ENCODE assay signal across 19 mouse cellular contexts in genomic region chr10:79930826-79931186, GRCm38 (mm10). TPM values are rescaled to one million over a fixed set of nuclear protein-coding genes. Genes with fewer than 3 reads are reported as not detected.
DNase-seq lines count a peak whose midpoint lies in the region; ATAC-seq lines count a peak whose summit lies in the region.
"Had no signal": no experiment of that assay in that cellular context is flagged by ENCODE, and none has a peak within 500 bp of the region (broad histone marks: within the 10 kb centered on the region; RNA-seq: fewer than 3 reads in every experiment).

No protein-coding gene starts in this region.

- DNase-seq in heart, embryonic 10.5 days (ENCODE audit: low spot score), result no peak
- no peak for DNase-seq in heart, adult 8-10 months (ENCODE audit: low spot score)
- no peak for DNase-seq in left cerebral cortex, postnatal 10 days (ENCODE audit: extremely low spot score in 1 of 2, low spot score in 2 of 2)
- DNase-seq in thymus, adult 18-20 months, result no peak
- DNase-seq: midbrain, embryonic 14.5 days; thymus, postnatal 4 days had no signal

- H3K9ac ChIP-seq in hindbrain, embryonic 12.5 days, result peak overlapping the region; percentile 28; the same call in 1 of the 2 replicates
- peak overlapping the region; percentile 94; the same call in 1 of the 2 replicates for H3K9ac ChIP-seq in neural tube, embryonic 13.5 days
- H3K9ac ChIP-seq: embryonic facial prominence, embryonic 15.5 days; forebrain, embryonic 12.5 days; liver, embryonic 14.5 days had no signal

- peak overlapping the region; percentile 84; the same call in 1 of the 2 replicates for H3K4me2 ChIP-seq in hindbrain, embryonic 12.5 days (replicated peaks)
- peak overlapping the region; percentile 76; the same call in 1 of the 2 replicates for H3K4me2 ChIP-seq in neural tube, embryonic 13.5 days
- H3K4me2 ChIP-seq: embryonic facial prominence, embryonic 15.5 days; forebrain, embryonic 12.5 days had no signal

- 91% methylated on average over 16 of the region's 16 CpGs for WGBS in heart, embryonic 10.5 days
- WGBS in hindbrain, embryonic 12.5 days, result 66% methylated on average over 16 of the region's 16 CpGs
- 51% methylated on average over 16 of the region's 16 CpGs for WGBS in neural tube, embryonic 13.5 days

- 0 out of 2 replicates have a peak overlapping the region, but pooled peaks have one; percentile 32 for H3K27ac ChIP-seq in heart, embryonic 10.5 days
- peak overlapping the region; percentile 18 for H3K27ac ChIP-seq in hindbrain, embryonic 12.5 days
- H3K27ac ChIP-seq in neural tube, embryonic 13.5 days (replicated peaks), result peak overlapping the region; percentile 49; the same call in 1 of the 2 replicates
- H3K27ac ChIP-seq: embryonic facial prominence, embryonic 15.5 days; forebrain, embryonic 12.5 days; liver, embryonic 14.5 days had no signal

- peaks cover 56% of the 10 kb centered on the region for H3K36me3 ChIP-seq in heart, embryonic 10.5 days
- H3K36me3 ChIP-seq in megakaryocyte, embryonic 14.5 days (replicated peaks; ENCODE audit: low read length), result peaks cover 63% of the 10 kb centered on the region
- peaks cover 32% of the 10 kb centered on the region for H3K36me3 ChIP-seq in hindbrain, embryonic 12.5 days
- H3K36me3 ChIP-seq in neural tube, embryonic 13.5 days, result peaks cover 40% of the 10 kb centered on the region

- H3K27me3 ChIP-seq in heart, embryonic 10.5 days (ENCODE audit: insufficient read depth, poor library complexity, severe bottlenecking), result no peaks in the 10 kb centered on the region
- no peaks in the 10 kb centered on the region for H3K27me3 ChIP-seq in megakaryocyte, embryonic 14.5 days (replicated peaks)
- H3K27me3 ChIP-seq in hindbrain, embryonic 12.5 days, result no peaks in the 10 kb centered on the region
- no peaks in the 10 kb centered on the region for H3K27me3 ChIP-seq in neural tube, embryonic 13.5 days
- H3K27me3 ChIP-seq: embryonic facial prominence, embryonic 15.5 days; forebrain, embryonic 12.5 days; Patski had no signal

- ATAC-seq in megakaryocyte, adult 5-6 weeks (ENCODE audit: poor library complexity, severe bottlenecking), result no peak
- ATAC-seq in hindbrain, embryonic 12.5 days (ENCODE audit: low FRiP score), result no peak
- ATAC-seq in neural tube, embryonic 13.5 days (ENCODE audit: low read depth), result no peak
- ATAC-seq: Patski had no signal

- H3K4me3 ChIP-seq in heart, embryonic 10.5 days, result peak overlapping the region; percentile 22; the same call in 1 of the 2 replicates
- peak overlapping the region; percentile 56 for H3K4me3 ChIP-seq in megakaryocyte, embryonic 14.5 days (replicated peaks)
- no peak overlapping the region for H3K4me3 ChIP-seq in hindbrain, embryonic 12.5 days
- H3K4me3 ChIP-seq in neural tube, embryonic 13.5 days, result no peak overlapping the region
- H3K4me3 ChIP-seq: embryonic facial prominence, embryonic 15.5 days; forebrain, embryonic 12.5 days had no signal

- no peaks in the 10 kb centered on the region for H3K9me3 ChIP-seq in heart, embryonic 10.5 days
- no peaks in the 10 kb centered on the region for H3K9me3 ChIP-seq in megakaryocyte, embryonic 14.5 days
- H3K9me3 ChIP-seq in hindbrain, embryonic 12.5 days (replicated peaks), result no peaks in the 10 kb centered on the region
- no peaks in the 10 kb centered on the region for H3K9me3 ChIP-seq in neural tube, embryonic 13.5 days
- H3K9me3 ChIP-seq: embryonic facial prominence, embryonic 15.5 days; forebrain, embryonic 12.5 days had no signal

- H3K4me1 ChIP-seq in heart, embryonic 10.5 days, result peaks cover 83% of the 10 kb centered on the region
- H3K4me1 ChIP-seq in megakaryocyte, embryonic 14.5 days, result peaks cover 79% of the 10 kb centered on the region
- peaks cover 64% of the 10 kb centered on the region for H3K4me1 ChIP-seq in hindbrain, embryonic 12.5 days
- H3K4me1 ChIP-seq in neural tube, embryonic 13.5 days (replicated peaks), result peaks cover 79% of the 10 kb centered on the region

- intact Hi-C loops in left cerebral cortex, postnatal 10 days (cut with DNase I), result no loop called here

RNA-seq across cellular contexts. Expression of gene Arid3a, which starts 4.0 kb away (rescaled TPM):
- polyA plus RNA-seq in heart, embryonic 10.5 days (2016; fragmentation: Nextera tagmentation; extraction: Ambion mirVana), result 12.5 and 16.4 TPM in 2 replicates
- total RNA-seq in heart, adult 8-10 months (2022), result 1 to 10 TPM; 1.2 to 1.7 (median 1.3) TPM
- 89.7 and 142 TPM in 2 replicates for polyA plus RNA-seq in megakaryocyte, embryonic 14.5 days (2012; ENCODE audit: insufficient read depth, low replicate concordance)
- 36.7 and 38.7 TPM in 2 replicates for total RNA-seq in megakaryocyte, adult 5-6 weeks (2015)
- 59.2 and 67.8 TPM in 2 replicates for total RNA-seq in megakaryocyte, adult 5-6 weeks (2017)
- 4.7 and 5.3 TPM in 2 replicates for polyA plus RNA-seq in hindbrain, embryonic 12.5 days (2016; fragmentation: Nextera tagmentation; extraction: Ambion mirVana)
- polyA plus RNA-seq in neural tube, embryonic 13.5 days (2015; fragmentation: Nextera tagmentation; extraction: Ambion mirVana), result 3.4 and 5.4 TPM in 2 replicates
- 1 to 10 TPM; 6.0 to 7.1 TPM for total RNA-seq in left cerebral cortex, postnatal 10 days (2021)

RNA-seq across cellular contexts. Expression of gene R3hdm4, which starts 9.8 kb away (rescaled TPM):
- polyA plus RNA-seq in heart, embryonic 10.5 days (2016; fragmentation: Nextera tagmentation; extraction: Ambion mirVana), result 88.7 and 96.0 TPM in 2 replicates
- 10 to 100 TPM; 75.2 to 85.9 (median 81.0) TPM for total RNA-seq in heart, adult 8-10 months (2022)
- 418 and 597 TPM in 2 replicates for polyA plus RNA-seq in megakaryocyte, embryonic 14.5 days (2012; ENCODE audit: insufficient read depth, low replicate concordance)
- 118 and 121 TPM in 2 replicates for total RNA-seq in megakaryocyte, adult 5-6 weeks (2015)
- total RNA-seq in megakaryocyte, adult 5-6 weeks (2017), result 92.1 and 134 TPM in 2 replicates
- 173 and 184 TPM in 2 replicates for polyA plus RNA-seq in hindbrain, embryonic 12.5 days (2016; fragmentation: Nextera tagmentation; extraction: Ambion mirVana)
- 237 and 249 TPM in 2 replicates for polyA plus RNA-seq in neural tube, embryonic 13.5 days (2015; fragmentation: Nextera tagmentation; extraction: Ambion mirVana)
- total RNA-seq in left cerebral cortex, postnatal 10 days (2021), result 100 to 1,000 TPM; 389 to 406 TPM

RNA-seq across cellular contexts. Expression of gene Kiss1r, which starts 14.0 kb away (rescaled TPM):
- 0.31 and 0.33 TPM in 2 replicates for polyA plus RNA-seq in heart, embryonic 10.5 days (2016; fragmentation: Nextera tagmentation; extraction: Ambion mirVana)
- total RNA-seq in heart, adult 8-10 months (2022), result under 1 TPM; 0.28 to 0.62 (median 0.32) TPM
- polyA plus RNA-seq in megakaryocyte, embryonic 14.5 days (2012; ENCODE audit: insufficient read depth, low replicate concordance), result 2.7 and 4.5 TPM in 2 replicates
- total RNA-seq in megakaryocyte, adult 5-6 weeks (2015), result 0.18 and 0.29 TPM in 2 replicates
- 0.26 and 0.77 TPM in 2 replicates for total RNA-seq in megakaryocyte, adult 5-6 weeks (2017)
- polyA plus RNA-seq in hindbrain, embryonic 12.5 days (2016; fragmentation: Nextera tagmentation; extraction: Ambion mirVana), result 1.2 and 1.6 TPM in 2 replicates
- polyA plus RNA-seq in neural tube, embryonic 13.5 days (2015; fragmentation: Nextera tagmentation; extraction: Ambion mirVana), result 2.1 and 2.4 TPM in 2 replicates
- total RNA-seq in left cerebral cortex, postnatal 10 days (2021), result 1 to 10 TPM; 6.8 to 8.4 TPM

RNA-seq across cellular contexts. Expression of gene Gm26602, which starts 20.1 kb away (rescaled TPM):
- polyA plus RNA-seq in heart, embryonic 10.5 days (2016; fragmentation: Nextera tagmentation; extraction: Ambion mirVana), result 1.4 and 4.0 TPM in 2 replicates
- not detected for total RNA-seq in heart, adult 8-10 months (2022)
- not detected in 2 replicates for polyA plus RNA-seq in megakaryocyte, embryonic 14.5 days (2012; ENCODE audit: insufficient read depth, low replicate concordance)
- not detected in 2 replicates for total RNA-seq in megakaryocyte, adult 5-6 weeks (2015)
- total RNA-seq in megakaryocyte, adult 5-6 weeks (2017), result not detected in 2 replicates
- polyA plus RNA-seq in hindbrain, embryonic 12.5 days (2016; fragmentation: Nextera tagmentation; extraction: Ambion mirVana), result 25.5 and 54.9 TPM in 2 replicates
- polyA plus RNA-seq in neural tube, embryonic 13.5 days (2015; fragmentation: Nextera tagmentation; extraction: Ambion mirVana), result 40.5 and 48.8 TPM in 2 replicates
- not detected for total RNA-seq in left cerebral cortex, postnatal 10 days (2021)
- total RNA-seq: gastrocnemius, postnatal 4 days; left cerebral cortex, adult 8-10 months had no signal
- polyA plus RNA-seq: heart, embryonic 14.5 days; kidney, embryonic 16.5 days; liver, embryonic 14.5 days; Patski; small intestine, adult 2 months had no signal

RNA-seq across cellular contexts. Expression of gene Med16, which starts 22.1 kb away (rescaled TPM):
- polyA plus RNA-seq in heart, embryonic 10.5 days (2016; fragmentation: Nextera tagmentation; extraction: Ambion mirVana), result 51.9 and 54.4 TPM in 2 replicates
- total RNA-seq in heart, adult 8-10 months (2022), result 10 to 100 TPM; 48.5 to 65.2 (median 53.3) TPM
- polyA plus RNA-seq in megakaryocyte, embryonic 14.5 days (2012; ENCODE audit: insufficient read depth, low replicate concordance), result 32.2 and 85.7 TPM in 2 replicates
- total RNA-seq in megakaryocyte, adult 5-6 weeks (2015), result 12.0 and 13.6 TPM in 2 replicates
- 17.5 and 18.0 TPM in 2 replicates for total RNA-seq in megakaryocyte, adult 5-6 weeks (2017)
- polyA plus RNA-seq in hindbrain, embryonic 12.5 days (2016; fragmentation: Nextera tagmentation; extraction: Ambion mirVana), result 63.3 and 70.0 TPM in 2 replicates
- 47.4 and 49.0 TPM in 2 replicates for polyA plus RNA-seq in neural tube, embryonic 13.5 days (2015; fragmentation: Nextera tagmentation; extraction: Ambion mirVana)
- 10 to 100 TPM; 55.4 to 61.9 TPM for total RNA-seq in left cerebral cortex, postnatal 10 days (2021)

Comparison
In these comparisons a context has a peak if more than half of its experiments do, and no peak if none do; other contexts are left out.
1. H3K4me3 ChIP-seq: peak in heart, embryonic 10.5 days (single experiment) and megakaryocyte, embryonic 14.5 days (single experiment); none in hindbrain, embryonic 12.5 days (single experiment) and neural tube, embryonic 13.5 days (single experiment).
2. Peak in every context shown above with its lines, with median percentiles within 50 percentile points of each other: H3K27ac ChIP-seq.